Mouse (Mus musculus): ENCODE measurements around the gene Tkfc. TPM values are rescaled to one million over a fixed set of nuclear protein-coding genes. Genes with fewer than 3 reads are reported as not detected.

Tkfc gene
- polyA plus RNA-seq, 1 experiment, result 311 TPM

- peak within 1 kb of the TSS; percentile 51 for H3K4me3 ChIP-seq (ENCODE audit: insufficient read depth, low read depth, low read length)
- DNase-seq, result peak; percentile 61
- WGBS, result 3% methylated on average over 32 of the region's 32 CpGs
- TF ChIP-seq CTCF (conservative IDR thresholded peaks at IDR 0.05; ENCODE audit: insufficient read depth, insufficient read length, low read depth, low read length), result peak; percentile 40; the same call in 1 of the 2 replicates
- TF ChIP-seq POLR2A (IDR thresholded peaks at IDR 0.05; ENCODE audit: low read depth, low read length), result no peak
- no peaks in the 10 kb centered on the region for H3K27me3 ChIP-seq (replicated peaks; ENCODE audit: control insufficient read depth, insufficient read depth, low read length)
- H3K27ac ChIP-seq (ENCODE audit: insufficient read depth, low read depth, low read length), result peak within 1 kb of the TSS; percentile 76
- no peaks in the 10 kb centered on the region for H3K36me3 ChIP-seq (ENCODE audit: control insufficient read depth, insufficient read depth, low read length)
- H3K4me1 ChIP-seq (ENCODE audit: control insufficient read depth, insufficient read depth, low read length), result 0 out of 2 replicates have a peak, but pooled peaks cover 4% of the 10 kb centered on the region
These were observed 28.8 kb upstream of the Tkfc start, which contains the start of gene Vwce for GRCm38 (mm10) chr19:10634106-10634871. Gene Vwce, plus strand, starts transcription at chr19:10634213.

- Histone ChIP-seq H3K36me3 (ENCODE audit: control insufficient read depth, insufficient read depth, low read length) (peaks cover 9% of the 10 kb centered on the region), H3K4me1 (ENCODE audit: control insufficient read depth, insufficient read depth, low read length) (peaks cover 8% of the 10 kb centered on the region; the same call in 1 of the 2 replicates), H3K4me3 (ENCODE audit: insufficient read depth, low read depth, low read length) (no peak overlapping the region), H3K27ac (ENCODE audit: insufficient read depth, low read depth, low read length) (no peak overlapping the region), H3K27me3 (replicated peaks; ENCODE audit: control insufficient read depth, insufficient read depth, low read length) (no peaks in the 10 kb centered on the region)
- 77% methylated on average over 5 of the region's 5 CpGs for WGBS
- no peak for DNase-seq
- TF ChIP-seq CTCF (conservative IDR thresholded peaks at IDR 0.05; ENCODE audit: insufficient read depth, insufficient read length, low read depth, low read length), result no peak
- TF ChIP-seq POLR2A (IDR thresholded peaks at IDR 0.05; ENCODE audit: low read depth, low read length), result no peak
These were observed 3.3 kb upstream of the Tkfc start for GRCm38 (mm10) chr19:10608573-10609240.

- TF ChIP-seq POLR2A (IDR thresholded peaks at IDR 0.05; ENCODE audit: low read depth, low read length) (no peak), CTCF (conservative IDR thresholded peaks at IDR 0.05; ENCODE audit: insufficient read depth, insufficient read length, low read depth, low read length) (no peak)
- WGBS, result 4% methylated on average over 20 of the region's 20 CpGs
- no peaks in the 10 kb centered on the region for H3K27me3 ChIP-seq (replicated peaks; ENCODE audit: control insufficient read depth, insufficient read depth, low read length)
- peak overlapping the region; percentile 93 for H3K4me3 ChIP-seq (ENCODE audit: insufficient read depth, low read depth, low read length)
- peaks cover 3% of the 10 kb centered on the region for H3K36me3 ChIP-seq (ENCODE audit: control insufficient read depth, insufficient read depth, low read length)
- H3K27ac ChIP-seq (ENCODE audit: insufficient read depth, low read depth, low read length), result peak overlapping the region; percentile 78
- H3K4me1 ChIP-seq (ENCODE audit: control insufficient read depth, insufficient read depth, low read length), result peaks cover 13% of the 10 kb centered on the region; the same call in 1 of the 2 replicates
- DNase-seq, result peak; percentile 26
These were observed 608 bp upstream of the Tkfc start for GRCm38 (mm10) chr19:10605901-10606622.

GRCm38 (mm10) chr19:10604534-10604933 lies 920 bp downstream of the Tkfc start:
- Histone ChIP-seq H3K36me3 (ENCODE audit: control insufficient read depth, insufficient read depth, low read length) (peaks cover 3% of the 10 kb centered on the region), H3K4me3 (ENCODE audit: insufficient read depth, low read depth, low read length) (peak overlapping the region; percentile 68), H3K4me1 (ENCODE audit: control insufficient read depth, insufficient read depth, low read length) (peaks cover 13% of the 10 kb centered on the region; the same call in 1 of the 2 replicates), H3K27ac (ENCODE audit: insufficient read depth, low read depth, low read length) (peak overlapping the region; percentile 92), H3K27me3 (replicated peaks; ENCODE audit: control insufficient read depth, insufficient read depth, low read length) (no peaks in the 10 kb centered on the region)
- 12% methylated on average over 3 of the region's 3 CpGs for WGBS
- no peak for DNase-seq
- TF ChIP-seq CTCF (conservative IDR thresholded peaks at IDR 0.05; ENCODE audit: insufficient read depth, insufficient read length, low read depth, low read length), result no peak
- TF ChIP-seq POLR2A (IDR thresholded peaks at IDR 0.05; ENCODE audit: low read depth, low read length), result no peak

GRCm38 (mm10) chr19:10603660-10604523 lies 1.6 kb downstream of the Tkfc start:
- H3K27ac ChIP-seq (ENCODE audit: insufficient read depth, low read depth, low read length), result peak overlapping the region; percentile 98

GRCm38 (mm10) chr19:10602787-10603186 lies 2.7 kb downstream of the Tkfc start:
- H3K36me3 ChIP-seq (ENCODE audit: control insufficient read depth, insufficient read depth, low read length), result no peaks in the 10 kb centered on the region; the same call in 1 of the 2 replicates
- peak; percentile 94 for DNase-seq
- 2% methylated on average over 9 of the region's 9 CpGs for WGBS
- peak overlapping the region; percentile 75 for H3K4me3 ChIP-seq (ENCODE audit: insufficient read depth, low read depth, low read length)
- peak overlapping the region; percentile 52 for H3K27ac ChIP-seq (ENCODE audit: insufficient read depth, low read depth, low read length)
- TF ChIP-seq POLR2A (IDR thresholded peaks at IDR 0.05; ENCODE audit: low read depth, low read length), result no peak
- TF ChIP-seq CTCF (conservative IDR thresholded peaks at IDR 0.05; ENCODE audit: insufficient read depth, insufficient read length, low read depth, low read length), result peak; percentile 95
- H3K4me1 ChIP-seq (ENCODE audit: control insufficient read depth, insufficient read depth, low read length), result peaks cover 13% of the 10 kb centered on the region; the same call in 1 of the 2 replicates
- H3K27me3 ChIP-seq (replicated peaks; ENCODE audit: control insufficient read depth, insufficient read depth, low read length), result no peaks in the 10 kb centered on the region

More at GRCm38 (mm10) chr19:10603660-10604523, 1.6 kb downstream of the Tkfc start:
- Histone ChIP-seq H3K27me3 (replicated peaks; ENCODE audit: control insufficient read depth, insufficient read depth, low read length) (no peaks in the 10 kb centered on the region), H3K36me3 (ENCODE audit: control insufficient read depth, insufficient read depth, low read length) (no peaks in the 10 kb centered on the region; the same call in 1 of the 2 replicates), H3K4me1 (ENCODE audit: control insufficient read depth, insufficient read depth, low read length) (peaks cover 13% of the 10 kb centered on the region; the same call in 1 of the 2 replicates), H3K4me3 (ENCODE audit: insufficient read depth, low read depth, low read length) (peak overlapping the region; percentile 75)
- 49% methylated on average over 18 of the region's 18 CpGs for WGBS
- DNase-seq, result peak; percentile 90
- TF ChIP-seq POLR2A (IDR thresholded peaks at IDR 0.05; ENCODE audit: low read depth, low read length) (peak; percentile 63), CTCF (conservative IDR thresholded peaks at IDR 0.05; ENCODE audit: insufficient read depth, insufficient read length, low read depth, low read length) (no peak)

Data from kidney, adult 2 months (tissue).